Mouse (Mus musculus): ENCODE results near the gene Stat4. TPM values are rescaled to one million over a fixed set of nuclear protein-coding genes. Genes with fewer than 3 reads are reported as not detected.
A peak's percentile ranks its signal among the peaks of the same experiment; 100 is the strongest.

Stat4 gene
- polyA plus RNA-seq, 1 experiment from 2014 or later: 2.6 TPM

GRCm38 (mm10) chr1:52150676-52151075 is 163.7 kb downstream of the Stat4 start:
- ATAC-seq (ENCODE audit: insufficient read depth, low FRiP score, low read depth): peak; percentile 61; the same call in 1 of the 2 replicates
- WGBS: 24% methylated on average over 11 of the region's 11 CpGs
- no peaks in the 10 kb centered on the region for H3K9me3 ChIP-seq
- no peak overlapping the region for H3K4me3 ChIP-seq (replicated peaks)
- peaks cover 10% of the 10 kb centered on the region; the same call in 1 of the 2 replicates for H3K4me1 ChIP-seq
- H3K27me3 ChIP-seq (replicated peaks): no peaks in the 10 kb centered on the region
- H3K9ac ChIP-seq: no peak overlapping the region
- H3K4me2 ChIP-seq: no peak overlapping the region
- H3K27ac ChIP-seq: 0 out of 2 replicates have a peak overlapping the region, but pooled peaks have one; percentile 28
- peaks cover 4% of the 10 kb centered on the region; the same call in 1 of the 2 replicates for H3K36me3 ChIP-seq

GRCm38 (mm10) chr1:52151166-52151565 is 164.2 kb downstream of the Stat4 start:
- Histone ChIP-seq H3K27ac (0 out of 2 replicates have a peak overlapping the region, but pooled peaks have one; percentile 28), H3K9ac (no peak overlapping the region), H3K27me3 (replicated peaks) (no peaks in the 10 kb centered on the region), H3K4me2 (no peak overlapping the region), H3K4me3 (replicated peaks) (no peak overlapping the region), H3K36me3 (peaks cover 4% of the 10 kb centered on the region; the same call in 1 of the 2 replicates), H3K4me1 (peaks cover 10% of the 10 kb centered on the region; the same call in 1 of the 2 replicates), H3K9me3 (no peaks in the 10 kb centered on the region)
- no peak for ATAC-seq (ENCODE audit: insufficient read depth, low FRiP score, low read depth)
- 94% methylated on average over 5 of the region's 5 CpGs for WGBS

GRCm38 (mm10) chr1:52152369-52152768 is 165.4 kb downstream of the Stat4 start:
- Histone ChIP-seq H3K4me2 (no peak overlapping the region), H3K9me3 (no peaks in the 10 kb centered on the region), H3K4me3 (replicated peaks) (no peak overlapping the region), H3K36me3 (peaks cover 4% of the 10 kb centered on the region; the same call in 1 of the 2 replicates), H3K4me1 (peaks cover 10% of the 10 kb centered on the region; the same call in 1 of the 2 replicates), H3K9ac (no peak overlapping the region), H3K27ac (no peak overlapping the region), H3K27me3 (replicated peaks) (no peaks in the 10 kb centered on the region)
- ATAC-seq (ENCODE audit: insufficient read depth, low FRiP score, low read depth): no peak
- WGBS: 74% methylated on average over 13 of the region's 13 CpGs

- no peak overlapping the region for H3K9ac ChIP-seq
- H3K4me3 ChIP-seq (replicated peaks): no peak overlapping the region
- H3K36me3 ChIP-seq: peaks cover 4% of the 10 kb centered on the region; the same call in 1 of the 2 replicates
- no peaks in the 10 kb centered on the region for H3K9me3 ChIP-seq
- WGBS: 46% methylated on average over 3 of the region's 3 CpGs
- no peak overlapping the region for H3K27ac ChIP-seq
- peaks cover 10% of the 10 kb centered on the region; the same call in 1 of the 2 replicates for H3K4me1 ChIP-seq
- H3K27me3 ChIP-seq (replicated peaks): no peaks in the 10 kb centered on the region
- ATAC-seq (ENCODE audit: insufficient read depth, low FRiP score, low read depth): no peak
- no peak overlapping the region for H3K4me2 ChIP-seq
Observed at GRCm38 (mm10) chr1:52152936-52153335, 166.0 kb downstream of the Stat4 start.

- Histone ChIP-seq H3K36me3 (peaks cover 4% of the 10 kb centered on the region; the same call in 1 of the 2 replicates), H3K9me3 (no peaks in the 10 kb centered on the region), H3K4me3 (replicated peaks) (no peak overlapping the region), H3K4me2 (no peak overlapping the region), H3K27ac (no peak overlapping the region), H3K9ac (no peak overlapping the region), H3K27me3 (replicated peaks) (no peaks in the 10 kb centered on the region), H3K4me1 (peaks cover 5% of the 10 kb centered on the region; the same call in 1 of the 2 replicates)
- ATAC-seq (ENCODE audit: insufficient read depth, low FRiP score, low read depth): no peak
- WGBS: 93% methylated on average over 8 of the region's 8 CpGs
Observed at GRCm38 (mm10) chr1:52154890-52155289, 167.9 kb downstream of the Stat4 start.

GRCm38 (mm10) chr1:52156351-52156750 is 169.4 kb downstream of the Stat4 start:
- Histone ChIP-seq H3K9me3 (no peaks in the 10 kb centered on the region), H3K4me2 (no peak overlapping the region), H3K27me3 (replicated peaks) (no peaks in the 10 kb centered on the region), H3K4me3 (replicated peaks) (no peak overlapping the region), H3K9ac (no peak overlapping the region), H3K4me1 (no peaks in the 10 kb centered on the region), H3K36me3 (no peaks in the 10 kb centered on the region; the same call in 1 of the 2 replicates), H3K27ac (no peak overlapping the region)
- 79% methylated on average over 10 of the region's 10 CpGs for WGBS
- no peak for ATAC-seq (ENCODE audit: insufficient read depth, low FRiP score, low read depth)

Other genes with a start within 250 kb of the Stat4 start
- gene Myo1b, start 71.1 kb upstream of the Stat4 start, polyA plus RNA-seq (2015; fragmentation: Nextera tagmentation; extraction: Ambion mirVana): 63.0 and 63.8 TPM in 2 replicates
- 24.9 and 25.1 TPM in 2 replicates for gene Stat1, start 132.3 kb downstream of the Stat4 start, polyA plus RNA-seq (2015; fragmentation: Nextera tagmentation; extraction: Ambion mirVana)
- gene Gls, start 246.1 kb downstream of the Stat4 start, polyA plus RNA-seq (2015; fragmentation: Nextera tagmentation; extraction: Ambion mirVana): 21.7 and 23.3 TPM in 2 replicates

Data from stomach, embryonic 15.5 days (tissue).